Mouse (Mus musculus) kidney, embryonic 15.5 days (tissue): ENCODE data around the gene Negr1. TPM values are rescaled to one million over a fixed set of nuclear protein-coding genes. Genes with fewer than 3 reads are reported as not detected.
A peak's percentile ranks its signal among the peaks of the same experiment; 100 is the strongest.

Source experiments
- ATAC-seq: fragments of 200-750 bp; cut with Nextera tagmentation; replicated peaks from 2 replicates; pipeline ENCODE4 v1.8.0; 2017; ENCODE audit warnings: moderate TSS enrichment; ENCODE audit not compliant: low FRiP score
- H3K27ac ChIP-seq: fragments of 300-500 bp; sonication (generic); 2 replicates; pipeline ENCODE4 v1.5.1; 2015; ENCODE audit warnings: mild to moderate bottlenecking, inconsistent platforms
- H3K27me3 ChIP-seq: fragments of 300-500 bp; sonication (generic); 2 replicates; pipeline ENCODE4 v1.6.1; 2015; ENCODE audit warnings: inconsistent platforms
- H3K36me3 ChIP-seq: fragments of 300-500 bp; sonication (generic); 2 replicates; pipeline ENCODE4 v1.6.1; 2015; ENCODE audit warnings: inconsistent platforms
- H3K4me1 ChIP-seq: fragments of 300-500 bp; sonication (generic); 2 replicates; pipeline ENCODE4 v1.6.1; 2015; ENCODE audit warnings: inconsistent platforms
- H3K4me2 ChIP-seq: fragments of 300-500 bp; sonication (generic); 2 replicates; pipeline ENCODE4 v1.6.1; 2015; ENCODE audit warnings: moderate library complexity, mild to moderate bottlenecking, inconsistent platforms
- H3K4me3 ChIP-seq: fragments of 300-500 bp; sonication (generic); replicated peaks from 2 replicates; pipeline ENCODE4 v1.5.1; 2015; ENCODE audit warnings: mild to moderate bottlenecking, inconsistent platforms
- H3K9ac ChIP-seq: fragments of 300-500 bp; sonication (generic); 2 replicates; pipeline ENCODE4 v1.6.1; 2015; ENCODE audit warnings: mild to moderate bottlenecking, inconsistent platforms
- H3K9me3 ChIP-seq: fragments of 300-500 bp; sonication (generic); replicated peaks from 2 replicates; pipeline ENCODE4 v1.6.1; 2016; ENCODE audit warnings: inconsistent platforms
- WGBS: fragments of 180-500 bp; shearing (Covaris S2); methylation state at CpG from one replicate; pipeline ENCODE4 v1.1.7; 2015; ENCODE audit warnings: mixed read lengths; 5-methylcytosine and 5-hydroxymethylcytosine counted together
- polyA plus RNA-seq: library from polyadenylated mRNA; unstranded; fragments of >200 nt; fragmentation: Nextera tagmentation; extraction: Ambion mirVana; gene quantifications from 2 replicates; pipeline ENCODE4 v1.2.1, GENCODE M21; 2015

The Negr1 gene
- polyA plus RNA-seq, 1 experiment from 2014 or later = 11.2 TPM

GRCm38 (mm10) chr3:157188939-157189725, 627.5 kb downstream of the Negr1 start:
- WGBS = 63% methylated on average over 8 of the region's 8 CpGs
- 0 out of 2 replicates have a peak, but pooled peaks have one; percentile 25 for ATAC-seq

GRCm38 (mm10) chr3:157189834-157190233, 628.2 kb downstream of the Negr1 start:
- Histone ChIP-seq H3K27me3 (no peaks in the 10 kb centered on the region), H3K27ac (no peak overlapping the region), H3K9me3 (no peaks in the 10 kb centered on the region), H3K4me1 (no peaks in the 10 kb centered on the region), H3K4me2 (no peak overlapping the region), H3K9ac (no peak overlapping the region), H3K36me3 (no peaks in the 10 kb centered on the region), H3K4me3 (no peak overlapping the region)
- ATAC-seq = no peak
- WGBS = 88% methylated on average over 4 of the region's 4 CpGs

More at GRCm38 (mm10) chr3:157188939-157189725, 627.5 kb downstream of the Negr1 start:
- H3K4me1 ChIP-seq = no peaks in the 10 kb centered on the region
- H3K4me2 ChIP-seq = no peak overlapping the region
- H3K36me3 ChIP-seq = no peaks in the 10 kb centered on the region
- H3K4me3 ChIP-seq = no peak overlapping the region
- H3K27ac ChIP-seq = no peak overlapping the region
- no peaks in the 10 kb centered on the region for H3K27me3 ChIP-seq
- no peaks in the 10 kb centered on the region for H3K9me3 ChIP-seq
- no peak overlapping the region for H3K9ac ChIP-seq

GRCm38 (mm10) chr3:157190551-157190950, 629.0 kb downstream of the Negr1 start:
- no peak overlapping the region for H3K9ac ChIP-seq
- H3K4me1 ChIP-seq = no peaks in the 10 kb centered on the region
- no peak overlapping the region for H3K4me2 ChIP-seq
- no peaks in the 10 kb centered on the region for H3K9me3 ChIP-seq
- no peak overlapping the region for H3K4me3 ChIP-seq
- ATAC-seq = 0 out of 2 replicates have a peak, but pooled peaks have one; percentile 15
- H3K27ac ChIP-seq = no peak overlapping the region
- H3K27me3 ChIP-seq = no peaks in the 10 kb centered on the region
- no peaks in the 10 kb centered on the region for H3K36me3 ChIP-seq
- 35% methylated on average over 3 of the region's 3 CpGs for WGBS

GRCm38 (mm10) chr3:157192021-157192420, 630.4 kb downstream of the Negr1 start:
- 77% methylated on average over 3 of the region's 3 CpGs for WGBS
- Histone ChIP-seq H3K9ac (no peak overlapping the region), H3K4me3 (no peak overlapping the region), H3K27me3 (no peaks in the 10 kb centered on the region), H3K4me1 (no peaks in the 10 kb centered on the region), H3K9me3 (no peaks in the 10 kb centered on the region), H3K36me3 (no peaks in the 10 kb centered on the region), H3K4me2 (no peak overlapping the region), H3K27ac (no peak overlapping the region)
- ATAC-seq = no peak

GRCm38 (mm10) chr3:157193141-157193540, 631.5 kb downstream of the Negr1 start:
- Histone ChIP-seq H3K4me1 (no peaks in the 10 kb centered on the region), H3K4me3 (no peak overlapping the region), H3K27me3 (no peaks in the 10 kb centered on the region), H3K4me2 (no peak overlapping the region), H3K36me3 (no peaks in the 10 kb centered on the region), H3K9me3 (no peaks in the 10 kb centered on the region), H3K27ac (no peak overlapping the region), H3K9ac (no peak overlapping the region)
- WGBS = 91% methylated on average over 3 of the region's 3 CpGs
- ATAC-seq = no peak

GRCm38 (mm10) chr3:157198659-157199058, 637.1 kb downstream of the Negr1 start:
- WGBS = 85% methylated on average over 4 of the region's 4 CpGs
- H3K27me3 ChIP-seq = no peaks in the 10 kb centered on the region
- H3K9ac ChIP-seq = no peak overlapping the region
- H3K9me3 ChIP-seq = no peaks in the 10 kb centered on the region
- H3K4me1 ChIP-seq = no peaks in the 10 kb centered on the region
- H3K4me2 ChIP-seq = no peak overlapping the region
- no peak overlapping the region for H3K4me3 ChIP-seq
- H3K27ac ChIP-seq = no peak overlapping the region
- H3K36me3 ChIP-seq = no peaks in the 10 kb centered on the region
- ATAC-seq = no peak

GRCm38 (mm10) chr3:157201726-157202125, 640.1 kb downstream of the Negr1 start:
- 87% methylated on average over 2 of the region's 2 CpGs for WGBS
- H3K4me3 ChIP-seq = no peak overlapping the region
- H3K36me3 ChIP-seq = no peaks in the 10 kb centered on the region
- H3K27ac ChIP-seq = no peak overlapping the region
- no peaks in the 10 kb centered on the region for H3K27me3 ChIP-seq
- ATAC-seq = no peak
- H3K4me2 ChIP-seq = no peak overlapping the region
- no peaks in the 10 kb centered on the region for H3K9me3 ChIP-seq
- no peaks in the 10 kb centered on the region for H3K4me1 ChIP-seq
- no peak overlapping the region for H3K9ac ChIP-seq

- H3K36me3 ChIP-seq = no peaks in the 10 kb centered on the region
- H3K27ac ChIP-seq = no peak overlapping the region
- ATAC-seq = no peak
- no peak overlapping the region for H3K4me3 ChIP-seq
- H3K9me3 ChIP-seq = no peaks in the 10 kb centered on the region
- no peaks in the 10 kb centered on the region for H3K27me3 ChIP-seq
- no peaks in the 10 kb centered on the region for H3K4me1 ChIP-seq
- no peak overlapping the region for H3K9ac ChIP-seq
- WGBS = 81% methylated on average over 8 of the region's 8 CpGs
- no peak overlapping the region for H3K4me2 ChIP-seq
Measured at GRCm38 (mm10) chr3:157203573-157203972, 642.0 kb downstream of the Negr1 start.

GRCm38 (mm10) chr3:157206752-157207151, 645.2 kb downstream of the Negr1 start:
- no peak overlapping the region for H3K4me2 ChIP-seq
- H3K4me3 ChIP-seq = no peak overlapping the region
- peaks cover 2% of the 10 kb centered on the region; the same call in 1 of the 2 replicates for H3K4me1 ChIP-seq
- no peak for ATAC-seq
- H3K9ac ChIP-seq = no peak overlapping the region
- no peaks in the 10 kb centered on the region for H3K9me3 ChIP-seq
- no peak overlapping the region for H3K27ac ChIP-seq
- H3K36me3 ChIP-seq = no peaks in the 10 kb centered on the region
- no peaks in the 10 kb centered on the region for H3K27me3 ChIP-seq
- WGBS = 73% methylated on average over 3 of the region's 3 CpGs

- WGBS = 50% methylated on average over 1 of the region's 1 CpGs
- no peak overlapping the region for H3K4me3 ChIP-seq
- no peak for ATAC-seq
- H3K4me1 ChIP-seq = peaks cover 2% of the 10 kb centered on the region; the same call in 1 of the 2 replicates
- H3K9ac ChIP-seq = no peak overlapping the region
- no peaks in the 10 kb centered on the region for H3K36me3 ChIP-seq
- no peaks in the 10 kb centered on the region for H3K27me3 ChIP-seq
- no peak overlapping the region for H3K27ac ChIP-seq
- H3K4me2 ChIP-seq = no peak overlapping the region
- H3K9me3 ChIP-seq = no peaks in the 10 kb centered on the region
Measured at GRCm38 (mm10) chr3:157208966-157209365, 647.4 kb downstream of the Negr1 start.

GRCm38 (mm10) chr3:157209386-157209785, 647.8 kb downstream of the Negr1 start:
- 69% methylated on average over 2 of the region's 2 CpGs for WGBS
- Histone ChIP-seq H3K27ac (no peak overlapping the region), H3K9ac (no peak overlapping the region), H3K9me3 (no peaks in the 10 kb centered on the region), H3K36me3 (no peaks in the 10 kb centered on the region), H3K27me3 (no peaks in the 10 kb centered on the region), H3K4me1 (peaks cover 2% of the 10 kb centered on the region; the same call in 1 of the 2 replicates), H3K4me3 (no peak overlapping the region), H3K4me2 (no peak overlapping the region)
- ATAC-seq = no peak

- WGBS = 52% methylated on average over 5 of the region's 5 CpGs
- ATAC-seq = 0 out of 2 replicates have a peak, but pooled peaks have one; percentile 22
- no peak overlapping the region for H3K4me3 ChIP-seq
- H3K27ac ChIP-seq = peak overlapping the region; percentile 18; the same call in 1 of the 2 replicates
- no peak overlapping the region for H3K4me2 ChIP-seq
- H3K4me1 ChIP-seq = no peaks in the 10 kb centered on the region; the same call in 1 of the 2 replicates
- H3K27me3 ChIP-seq = no peaks in the 10 kb centered on the region
- H3K9ac ChIP-seq = no peak overlapping the region
- H3K9me3 ChIP-seq = no peaks in the 10 kb centered on the region
- no peaks in the 10 kb centered on the region for H3K36me3 ChIP-seq
Measured at GRCm38 (mm10) chr3:157215937-157216719, 654.5 kb downstream of the Negr1 start.
